8 mouse cellular contexts compared by ENCODE assay signal in genomic region chr11:120720450-120720849, GRCm38 (mm10). TPM values are rescaled to one million over a fixed set of nuclear protein-coding genes. Genes with fewer than 3 reads are reported as not detected.
A peak's percentile ranks its signal among the peaks of the same experiment; 100 is the strongest.
DNase-seq lines count a peak whose midpoint lies in the region; ATAC-seq and TF ChIP-seq lines count a peak whose summit lies in the region.

No protein-coding gene starts in this region.

- intact Hi-C loops in left cerebral cortex, adult 2 months (cut with DNase I): loop anchor here (1.0 to 10.0 kb wide), 3 partner anchors 56 to 324 kb away; no protein-coding TSS in a partner anchor

- DNase-seq in WW6 (ENCODE audit: low read depth, low spot score): peak; percentile 93
- DNase-seq in cerebellum, postnatal 4 days (ENCODE audit: low spot score in 2 of 2): peak; percentile 94 to 95
- peak; percentile 76 to 77 for DNase-seq in gastrocnemius, adult 8-10 months (ENCODE audit: low spot score in 2 of 2)
- peak; percentile 89 for DNase-seq in hindlimb bud, embryonic 11.5 days (ENCODE audit: extremely low spot score, low read depth, low spot score)
- DNase-seq in left cerebral cortex, adult 2 months (ENCODE audit: extremely low spot score in 1 of 2, low spot score in 2 of 2): peak; percentile 86 to 94
- DNase-seq in right cerebral cortex, postnatal 10 days (ENCODE audit: low spot score in 2 of 2): peak; percentile 87 to 95
- peak; percentile 94 for DNase-seq in urinary bladder, postnatal 14 days (ENCODE audit: low spot score)

- peak; percentile 91 for TF ChIP-seq CTCF in left cerebral cortex, adult 2 months (IDR thresholded peaks at IDR 0.05)

- peak overlapping the region; percentile 56 for H3K4me3 ChIP-seq in left cerebral cortex, adult 2 months

- peak; percentile 97 for ATAC-seq in megakaryocyte progenitor cell, adult 5-6 weeks (replicated peaks; ENCODE audit: poor library complexity)

- no peak overlapping the region for H3K27ac ChIP-seq in left cerebral cortex, adult 2 months

RNA-seq across cellular contexts. Expression of gene Rac3, which starts 0.8 kb away (rescaled TPM):
- 1 to 10 TPM in 2 of 4 experiments, under 1 TPM in 2; 0.75 to 1.2 (median 0.89) TPM for total RNA-seq in gastrocnemius, adult 8-10 months (2022)
- total RNA-seq in left cerebral cortex, adult 2 months (2021): 10 to 100 TPM; 34.0 to 39.6 TPM
- total RNA-seq in megakaryocyte progenitor cell, adult 5-6 weeks (2015): 0.44 and 0.76 TPM in 2 replicates
- 0.25 TPM in 1 of 2 replicates, not detected in the other for total RNA-seq in megakaryocyte progenitor cell, adult 5-6 weeks (2017)

RNA-seq across cellular contexts. Expression of gene Dcxr, which starts 6.6 kb away (rescaled TPM):
- total RNA-seq in gastrocnemius, adult 8-10 months (2022): 1 to 10 TPM; 7.9 to 9.8 (median 8.7) TPM
- 1 to 10 TPM; 7.1 to 8.4 TPM for total RNA-seq in left cerebral cortex, adult 2 months (2021)
- 16.3 and 18.7 TPM in 2 replicates for total RNA-seq in megakaryocyte progenitor cell, adult 5-6 weeks (2015)
- 16.5 and 17.1 TPM in 2 replicates for total RNA-seq in megakaryocyte progenitor cell, adult 5-6 weeks (2017)

RNA-seq across cellular contexts. Expression of gene Lrrc45, which starts 6.7 kb away (rescaled TPM):
- total RNA-seq in gastrocnemius, adult 8-10 months (2022): 1 to 10 TPM; 1.8 to 4.4 (median 2.9) TPM
- total RNA-seq in left cerebral cortex, adult 2 months (2021): 10 to 100 TPM; 61.4 to 62.3 TPM
- 10.6 and 11.0 TPM in 2 replicates for total RNA-seq in megakaryocyte progenitor cell, adult 5-6 weeks (2015)
- 37.6 and 42.3 TPM in 2 replicates for total RNA-seq in megakaryocyte progenitor cell, adult 5-6 weeks (2017)

RNA-seq across cellular contexts. Expression of gene Cenpx, which starts 6.9 kb away (rescaled TPM):
- 10 to 100 TPM; 26.1 to 31.0 (median 27.3) TPM for total RNA-seq in gastrocnemius, adult 8-10 months (2022)
- total RNA-seq in left cerebral cortex, adult 2 months (2021): 10 to 100 TPM; 18.9 to 21.3 TPM
- 116 and 136 TPM in 2 replicates for total RNA-seq in megakaryocyte progenitor cell, adult 5-6 weeks (2015)
- total RNA-seq in megakaryocyte progenitor cell, adult 5-6 weeks (2017): 100 and 106 TPM in 2 replicates

RNA-seq across cellular contexts. Expression of gene Cbr2, which starts 11.5 kb away (rescaled TPM):
- 10 to 100 TPM in 2 of 4 experiments, 1 to 10 TPM in 2; 6.1 to 30.8 (median 10.4) TPM for total RNA-seq in gastrocnemius, adult 8-10 months (2022)
- 1 to 10 TPM; 1.9 to 3.0 TPM for total RNA-seq in left cerebral cortex, adult 2 months (2021)
- not detected in 2 replicates for total RNA-seq in megakaryocyte progenitor cell, adult 5-6 weeks (2015)
- total RNA-seq in megakaryocyte progenitor cell, adult 5-6 weeks (2017): 1.3 TPM in 1 of 2 replicates, not detected in the other

Comparison
In these comparisons a context has a peak if more than half of its experiments do, and no peak if none do; other contexts are left out.
1. RNA of gene Rac3, which starts 0.8 kb away (total RNA-seq): 34.0 to 39.6 TPM in left cerebral cortex, adult 2 months; 0.75 to 1.2 TPM in gastrocnemius, adult 8-10 months and 0.25 to 0.76 TPM in megakaryocyte progenitor cell, adult 5-6 weeks; every median in the first group is over 10 times any median in the second.
2. Peak in every context shown above with its lines, with median percentiles within 50 percentile points of each other: DNase-seq.